11 mouse cellular contexts compared by ENCODE assay signal in the genomic region with DNA sequence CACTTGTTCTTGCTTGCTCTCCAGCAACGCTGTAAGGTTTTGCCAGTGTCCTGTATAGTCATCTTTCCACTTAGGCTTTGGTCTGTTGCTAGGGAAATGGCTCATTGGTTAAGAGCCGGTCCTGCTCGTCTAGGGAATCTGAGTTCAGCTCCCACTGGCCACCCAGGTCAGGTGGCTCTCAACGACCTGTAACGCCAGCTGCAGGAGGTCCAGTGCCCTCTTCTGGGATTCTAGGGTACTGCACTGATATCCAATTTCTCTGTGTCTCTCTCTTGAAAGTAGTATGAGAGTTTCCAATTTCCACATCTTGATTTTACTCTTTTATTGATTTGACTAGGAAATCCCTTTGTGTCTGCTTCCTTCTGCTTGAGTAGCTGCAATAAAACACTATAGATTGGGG. TPM values are rescaled to one million over a fixed set of nuclear protein-coding genes. Genes with fewer than 3 reads are reported as not detected.
DNase-seq lines count a peak whose midpoint lies in the region; ATAC-seq and TF ChIP-seq lines count a peak whose summit lies in the region.
"Had no signal": no experiment of that assay in that cellular context is flagged by ENCODE, and none has a peak within 500 bp of the region (broad histone marks: within the 10 kb centered on the region; RNA-seq: fewer than 3 reads in every experiment).

No protein-coding gene starts in this region.

- H3K4me1 ChIP-seq in embryonic fibroblast, embryonic 13.5 days (ENCODE audit: control insufficient read depth, insufficient read depth, low read length), result no peaks in the 10 kb centered on the region
- H3K4me1 ChIP-seq: megakaryocyte, embryonic 14.5 days had no signal

- TF ChIP-seq CTCF in left cerebral cortex, adult 2 months (IDR thresholded peaks at IDR 0.05), result peak; percentile 54
- TF ChIP-seq CTCF in embryonic fibroblast, embryonic 13.5 days (IDR thresholded peaks at IDR 0.05; ENCODE audit: borderline replicate concordance, insufficient read depth, low read length), result 0 out of 2 replicates have a peak, but pooled peaks have one; percentile 4

- no peak for TF ChIP-seq POLR2A in embryonic fibroblast, embryonic 13.5 days (IDR thresholded peaks at IDR 0.05; ENCODE audit: low read depth, low read length)

- intact Hi-C loops in left cerebral cortex, adult 2 months (cut with DNase I), result loop anchor here (2.0 to 5.0 kb wide), 2 partner anchors 38 to 72 kb away; no protein-coding TSS in a partner anchor
- intact Hi-C loops in left cerebral cortex, postnatal 4 days (cut with DNase I), result no loop called here
- intact Hi-C loops in heart, postnatal 36 days (cut with DNase I), result no loop called here

- ATAC-seq in CD4-positive, CD25-positive, alpha-beta regulatory T cell, adult 4 months, result no peak

- DNase-seq in CD4-positive, CD25-positive, alpha-beta regulatory T cell, adult 2 months (ENCODE audit: low read depth, low spot score), result peak; percentile 63
- peak; percentile 13 to 25 for DNase-seq in left cerebral cortex, adult 2 months (ENCODE audit: extremely low spot score in 1 of 2, low spot score in 2 of 2)
- no peak for DNase-seq in left cerebral cortex, postnatal 4 days
- peak; percentile 7 for DNase-seq in adrenal gland, postnatal 25 days
- DNase-seq in thymus, postnatal 0 days (ENCODE audit: low spot score), result peak; percentile 43
- DNase-seq in heart, postnatal 36 days, result no peak

- no peak overlapping the region for H3K4me3 ChIP-seq in left cerebral cortex, adult 2 months
- H3K4me3 ChIP-seq in embryonic fibroblast, embryonic 13.5 days (ENCODE audit: insufficient read depth, low read length), result no peak overlapping the region
- H3K4me3 ChIP-seq: megakaryocyte, embryonic 14.5 days had no signal

- H3K27ac ChIP-seq in left cerebral cortex, adult 2 months, result no peak overlapping the region
- no peak overlapping the region for H3K27ac ChIP-seq in embryonic fibroblast, embryonic 13.5 days (ENCODE audit: insufficient read depth, low read length)

RNA-seq across cellular contexts. Expression of a gene that starts 4.3 kb away (rescaled TPM):
- not detected for polyA plus RNA-seq in CD4-positive, CD25-positive, alpha-beta regulatory T cell, adult 4 months (2017; shearing (Covaris generic))
- not detected for total RNA-seq in left cerebral cortex, adult 2 months (2021)
- total RNA-seq in left cerebral cortex, postnatal 4 days (2021), result not detected
- total RNA-seq in adrenal gland, postnatal 25 days (2021), result not detected in 2 replicates
- polyA plus RNA-seq in embryonic fibroblast, embryonic 13.5 days (2011; ENCODE audit: insufficient read length, low read depth, missing spikeins), result not detected in 2 replicates
- 0.86 and 0.88 TPM in 2 replicates for polyA plus RNA-seq in thymus, postnatal 0 days (2015; fragmentation: Nextera tagmentation; extraction: Ambion mirVana)
- total RNA-seq in heart, postnatal 36 days (2021), result not detected
- polyA plus RNA-seq: C2C12; heart, embryonic 14.5 days had no signal

RNA-seq across cellular contexts. Expression of a gene that starts 36.7 kb away (rescaled TPM):
- polyA plus RNA-seq in CD4-positive, CD25-positive, alpha-beta regulatory T cell, adult 4 months (2017; shearing (Covaris generic)), result 10 to 100 TPM; 22.2 to 27.2 TPM
- 10 to 100 TPM; 65.1 to 66.4 TPM for total RNA-seq in left cerebral cortex, adult 2 months (2021)
- 10 to 100 TPM; 67.4 to 68.4 TPM for total RNA-seq in left cerebral cortex, postnatal 4 days (2021)
- total RNA-seq in adrenal gland, postnatal 25 days (2021), result 1.5 and 1.9 TPM in 2 replicates
- 2.7 and 3.2 TPM in 2 replicates for polyA plus RNA-seq in embryonic fibroblast, embryonic 13.5 days (2011; ENCODE audit: insufficient read length, low read depth, missing spikeins)
- polyA plus RNA-seq in thymus, postnatal 0 days (2015; fragmentation: Nextera tagmentation; extraction: Ambion mirVana), result 24.0 and 25.5 TPM in 2 replicates
- under 1 TPM; 0.27 to 0.28 TPM for total RNA-seq in heart, postnatal 36 days (2021)

RNA-seq across cellular contexts. Expression of a gene that starts 50.7 kb away (rescaled TPM):
- 100 to 1,000 TPM; 146 to 148 TPM for polyA plus RNA-seq in CD4-positive, CD25-positive, alpha-beta regulatory T cell, adult 4 months (2017; shearing (Covaris generic))
- 10 to 100 TPM; 32.2 to 40.8 TPM for total RNA-seq in left cerebral cortex, adult 2 months (2021)
- 10 to 100 TPM; 64.4 to 68.7 TPM for total RNA-seq in left cerebral cortex, postnatal 4 days (2021)
- total RNA-seq in adrenal gland, postnatal 25 days (2021), result 86.8 and 92.9 TPM in 2 replicates
- 194 and 249 TPM in 2 replicates for polyA plus RNA-seq in embryonic fibroblast, embryonic 13.5 days (2011; ENCODE audit: insufficient read length, low read depth, missing spikeins)
- 117 and 123 TPM in 2 replicates for polyA plus RNA-seq in thymus, postnatal 0 days (2015; fragmentation: Nextera tagmentation; extraction: Ambion mirVana)
- total RNA-seq in heart, postnatal 36 days (2021), result 10 to 100 TPM; 76.2 to 77.3 TPM

Comparison
In these comparisons a context has a peak if more than half of its experiments do, and no peak if none do; other contexts are left out.
1. DNase-seq: peak in CD4-positive, CD25-positive, alpha-beta regulatory T cell, adult 2 months (single experiment), left cerebral cortex, adult 2 months (2 of 2), adrenal gland, postnatal 25 days (single experiment) and thymus, postnatal 0 days (single experiment); none in left cerebral cortex, postnatal 4 days (single experiment) and heart, postnatal 36 days (0 of 2).
2. RNA of a gene that starts 36.7 kb away (total RNA-seq): 67.4 to 68.4 TPM in left cerebral cortex, postnatal 4 days and 65.1 to 66.4 TPM in left cerebral cortex, adult 2 months; 1.5 to 1.9 TPM in adrenal gland, postnatal 25 days and 0.27 to 0.28 TPM in heart, postnatal 36 days; every median in the first group is over 10 times any median in the second.